Mouse (Mus musculus) fibroblast of lung, adult 2 months (primary cell): Measurements from ENCODE around the gene Elmo1.

Experiments
- DNase-seq: peaks from one replicate; pipeline ENCODE4 v3.0.0-alpha.2; 2011; ENCODE audit warnings: low read depth

Gene Elmo1

DNA sequence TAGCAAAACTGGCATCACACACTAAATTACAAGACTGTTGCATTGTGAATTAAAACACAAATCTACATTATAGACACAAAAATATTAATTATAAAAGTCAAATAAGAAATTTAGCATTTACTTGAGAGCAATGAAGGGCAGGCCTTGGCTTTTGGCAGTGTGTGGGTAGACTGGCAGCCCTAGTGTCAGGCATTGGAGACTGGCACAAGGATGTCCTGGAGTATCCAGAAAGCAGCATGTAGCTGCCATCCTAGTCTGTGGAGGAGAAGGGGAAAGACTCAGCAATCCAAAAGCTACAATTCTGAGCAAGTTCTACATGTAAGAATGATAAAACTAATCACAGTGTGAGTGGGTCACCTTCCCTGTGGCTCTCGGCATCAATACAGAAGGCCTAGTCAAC, 446.7 kb downstream of the Elmo1 start:
- no peak for DNase-seq

GRCm38 (mm10) chr13:20537487-20537886, 447.1 kb downstream of the Elmo1 start:
- no peak for DNase-seq

- no peak for DNase-seq
These were observed 448.0 kb downstream of the Elmo1 start for GRCm38 (mm10) chr13:20538216-20539070.

GRCm38 (mm10) chr13:20539631-20540030, 449.2 kb downstream of the Elmo1 start:
- DNase-seq, result no peak

DNA sequence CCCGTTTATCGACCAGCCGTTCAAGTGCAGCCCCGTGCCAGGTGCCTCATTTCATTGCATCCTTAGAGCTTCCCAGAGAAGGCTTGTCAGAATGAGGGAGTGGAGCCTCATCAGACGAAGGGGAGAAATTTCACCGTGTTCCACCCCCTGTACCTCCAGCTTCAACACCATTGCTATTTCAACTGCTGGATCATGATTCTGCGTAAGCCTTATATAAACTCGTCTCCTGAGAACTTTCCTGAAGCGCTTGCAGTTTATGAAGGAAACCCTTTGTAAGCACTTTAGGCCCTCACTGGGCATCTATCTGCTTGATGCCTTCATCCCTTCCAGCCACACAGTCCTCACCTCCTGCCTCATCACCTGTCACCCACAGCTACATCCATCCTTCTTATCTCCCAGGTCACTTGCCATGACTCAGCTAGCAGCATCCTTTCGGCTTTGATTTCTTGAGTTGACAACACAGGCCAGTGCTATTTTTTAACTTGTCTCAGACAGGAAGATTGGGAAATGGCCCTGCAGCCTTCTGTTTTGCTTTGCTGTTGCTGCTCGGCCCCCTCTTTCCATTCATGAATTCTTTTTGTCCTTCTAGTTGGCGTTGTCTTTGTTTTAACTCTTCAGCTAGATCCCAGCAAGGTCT, 456.3 kb downstream of the Elmo1 start:
- DNase-seq, result no peak

DNA sequence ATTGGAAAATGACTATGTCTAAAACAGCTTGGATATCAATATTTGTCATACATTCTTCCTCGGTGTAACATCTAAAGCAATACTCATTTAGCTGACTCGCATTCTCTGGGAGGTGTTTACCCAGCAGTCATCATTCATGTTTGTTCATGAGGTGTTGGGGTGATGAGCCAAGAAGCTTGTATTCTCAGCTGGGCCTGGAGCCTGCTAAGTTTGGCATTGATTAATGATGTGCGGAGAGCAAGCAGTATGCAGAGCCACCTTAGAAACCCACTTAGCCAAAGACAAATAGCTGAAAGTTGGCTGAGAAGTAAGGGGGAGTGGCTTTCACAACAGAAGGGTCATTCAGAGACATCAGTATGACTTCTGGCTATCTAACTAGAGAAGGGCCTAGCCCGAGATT, 459.6 kb downstream of the Elmo1 start:
- DNase-seq, result no peak

GRCm38 (mm10) chr13:20551559-20551958, 461.2 kb downstream of the Elmo1 start:
- DNase-seq, result no peak

- no peak for DNase-seq
These were observed 465.6 kb downstream of the Elmo1 start for GRCm38 (mm10) chr13:20555853-20556452.

DNA sequence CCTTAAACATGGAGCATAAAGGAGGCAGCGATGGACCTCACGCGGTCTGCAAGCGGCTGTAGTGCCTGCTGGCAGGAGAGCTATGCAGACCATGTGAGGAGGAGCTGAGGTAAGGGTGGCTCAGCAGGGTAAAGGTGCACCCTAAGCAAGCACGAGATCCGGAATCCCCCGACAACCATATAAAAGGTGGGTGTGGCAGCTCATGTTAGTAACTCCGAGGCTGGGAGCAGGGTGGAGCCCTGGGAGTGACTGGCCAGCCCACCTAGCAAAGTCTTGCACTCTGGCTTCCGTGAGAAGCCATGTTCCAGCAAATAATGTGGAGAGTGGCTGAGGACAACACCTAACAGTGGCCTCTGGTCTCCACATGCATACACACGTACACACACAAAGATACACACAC, 466.3 kb downstream of the Elmo1 start:
- DNase-seq, result no peak

- DNase-seq, result no peak
These were observed 466.8 kb downstream of the Elmo1 start for GRCm38 (mm10) chr13:20557156-20557555.

GRCm38 (mm10) chr13:20558376-20558775, 468.0 kb downstream of the Elmo1 start:
- DNase-seq, result no peak

DNA sequence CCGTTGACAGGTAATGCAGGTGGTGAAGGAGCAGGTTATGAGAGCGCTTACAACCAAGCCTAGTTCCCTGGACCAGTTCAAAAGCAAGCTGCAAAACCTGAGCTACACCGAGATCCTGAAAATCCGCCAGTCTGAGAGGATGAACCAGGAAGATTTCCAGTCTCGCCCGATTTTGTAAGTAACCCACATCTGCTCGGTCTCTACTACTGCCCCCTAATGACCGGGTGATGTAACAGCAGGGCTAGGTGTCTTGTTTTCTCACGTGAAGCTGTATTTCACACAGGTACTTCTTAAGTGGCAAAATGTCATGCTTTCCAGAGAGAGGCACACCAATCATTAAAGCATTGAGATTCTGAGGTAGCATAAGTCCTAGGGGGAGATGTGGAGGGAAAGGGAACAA, 474.0 kb downstream of the Elmo1 start:
- no peak for DNase-seq

DNA sequence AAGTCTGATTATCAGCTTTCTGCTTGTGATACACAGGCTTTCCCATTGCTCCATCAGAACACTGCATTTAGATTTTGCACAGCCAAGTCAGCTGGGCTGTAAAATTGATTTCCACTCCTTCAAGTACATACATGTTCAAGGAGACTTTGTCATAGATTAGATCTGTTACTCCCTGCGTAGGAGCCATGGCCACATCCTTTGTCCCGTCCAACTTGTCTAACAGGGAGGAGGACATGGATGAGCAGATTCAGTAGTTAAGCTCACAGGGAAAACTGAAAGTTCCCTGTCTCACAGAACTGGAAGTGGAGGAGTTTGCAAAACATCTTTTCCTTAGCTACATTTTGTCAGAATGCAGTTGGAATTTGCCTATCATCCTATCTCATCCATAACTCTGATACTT, 484.8 kb downstream of the Elmo1 start:
- DNase-seq, result no peak

DNA sequence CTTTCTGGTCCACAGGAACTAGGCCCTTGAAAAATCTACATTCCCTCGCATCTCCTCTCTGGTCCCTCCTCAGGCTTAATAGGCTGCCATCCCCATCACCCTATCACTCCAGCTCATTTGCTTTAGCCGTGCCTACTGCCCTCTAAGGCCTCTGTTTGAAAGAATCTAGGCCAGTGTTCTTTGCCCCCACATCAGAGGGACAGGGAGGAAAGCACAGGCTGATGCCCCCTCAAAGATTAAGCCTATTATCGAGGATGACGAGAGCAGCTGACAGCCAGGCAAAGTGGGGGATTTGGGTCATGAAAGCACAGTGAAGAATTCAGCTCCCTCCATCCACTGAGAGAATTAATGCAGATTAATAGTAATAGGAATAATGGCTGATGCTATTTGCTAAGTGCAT, 495.5 kb downstream of the Elmo1 start:
- DNase-seq, result no peak

DNA sequence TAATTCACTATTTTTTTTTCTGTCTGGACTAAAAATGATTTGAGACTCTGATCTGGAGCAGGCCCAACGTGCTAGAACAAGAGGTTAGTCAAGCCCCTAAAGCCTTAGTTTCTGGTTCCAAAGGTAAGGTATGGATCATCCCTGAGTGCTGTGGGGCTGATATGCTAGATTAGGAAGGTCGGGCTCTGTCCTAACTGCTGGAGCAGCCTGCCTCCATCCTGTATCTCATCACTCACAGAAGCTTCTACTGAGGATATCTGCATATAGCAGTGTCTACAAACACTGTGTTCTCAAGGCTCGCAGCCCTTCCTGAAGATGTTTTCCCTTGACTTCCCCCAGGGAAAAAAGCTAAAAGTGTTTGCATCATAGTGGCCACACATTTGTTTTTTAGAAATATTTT, 496.1 kb downstream of the Elmo1 start:
- DNase-seq, result no peak

- no peak for DNase-seq
These were observed 500.6 kb downstream of the Elmo1 start for GRCm38 (mm10) chr13:20590983-20591382.

- no peak for DNase-seq
These were observed 506.9 kb downstream of the Elmo1 start for GRCm38 (mm10) chr13:20597307-20597706.

GRCm38 (mm10) chr13:20598618-20599017, 508.2 kb downstream of the Elmo1 start:
- DNase-seq, result no peak

DNA sequence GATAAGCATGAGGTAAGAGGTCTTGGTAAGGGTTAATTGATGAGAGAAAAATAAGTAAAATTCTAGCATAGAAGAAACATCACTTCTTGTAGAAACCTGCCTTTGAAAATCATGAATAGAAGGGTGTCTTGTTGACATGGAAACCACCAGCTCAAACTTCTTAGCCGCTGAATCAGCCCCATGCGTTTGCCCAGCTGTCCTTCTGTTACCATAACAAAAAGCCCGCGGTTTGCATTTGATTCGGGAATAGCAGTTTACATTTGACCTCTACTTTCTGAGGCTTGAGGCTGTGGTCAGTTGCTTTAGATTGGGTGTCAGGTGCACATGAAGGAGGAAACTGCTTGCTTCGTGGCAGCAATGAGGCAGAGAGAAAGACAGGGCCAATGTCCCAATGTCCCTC, 509.9 kb downstream of the Elmo1 start:
- no peak for DNase-seq

DNA sequence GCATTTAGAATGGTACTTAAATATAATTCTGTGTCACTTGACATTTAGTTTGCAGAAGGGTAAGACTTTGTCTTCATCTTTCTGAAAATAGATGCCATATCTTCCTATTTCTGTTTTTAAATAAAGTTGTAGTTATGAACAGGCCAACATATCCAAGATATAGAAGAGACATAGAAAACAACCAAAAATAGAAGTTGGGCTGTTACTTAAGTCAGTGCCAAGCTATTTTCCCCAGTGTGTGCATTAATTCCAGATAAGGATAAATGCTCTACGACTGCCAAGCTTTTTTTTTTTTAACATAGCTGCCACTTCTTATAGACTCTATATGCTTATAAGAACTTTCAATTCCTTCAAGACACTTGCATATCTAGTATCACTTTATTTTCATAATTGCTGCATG, 511.0 kb downstream of the Elmo1 start:
- DNase-seq, result no peak

DNA sequence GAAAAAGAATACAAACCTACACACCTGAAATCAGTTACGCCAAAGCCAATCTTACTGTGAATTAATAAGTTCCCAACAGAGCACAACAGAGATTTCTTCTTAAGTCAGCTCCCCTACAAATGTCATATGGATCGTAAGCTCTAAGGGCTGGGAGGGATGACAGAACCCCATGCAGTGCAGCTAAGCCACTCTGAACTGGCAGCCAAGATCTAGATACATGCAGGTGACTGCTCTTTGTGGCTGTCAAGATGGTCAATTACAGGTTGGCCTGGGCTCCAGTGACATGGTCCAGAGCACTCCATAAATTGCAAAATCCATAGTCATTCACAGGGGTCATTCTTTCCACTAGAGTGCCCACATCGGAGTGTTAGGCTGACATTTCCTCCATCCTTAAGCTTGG, 516.5 kb downstream of the Elmo1 start:
- no peak for DNase-seq

GRCm38 (mm10) chr13:20609003-20609688, 518.8 kb downstream of the Elmo1 start:
- no peak for DNase-seq
